Mouse (Mus musculus) urinary bladder, postnatal 4 days (tissue): Measurements from ENCODE around the gene Calm5.
"Not testable (repeated sequence)": the region's sequence is repeated elsewhere in the genome, so short reads cannot be mapped to it uniquely, and the experiment has no call there.

ENCODE experiments used
- DNase-seq, 2 experiments: peaks; one replicate each; pipeline ENCODE4 v3.0.0; 2021 to 2022; ENCODE audit warnings: low spot score in 2 of 2

The Calm5 gene

GRCm38 (mm10) chr13:3866355-3867052 is 12.5 kb downstream of the Calm5 start:
- DNase-seq: no peak

GRCm38 (mm10) chr13:3867158-3867557 is 13.2 kb downstream of the Calm5 start:
- DNase-seq: peak in 1 of 2 experiments; percentile 55

GRCm38 (mm10) chr13:3869901-3870300 is 15.9 kb downstream of the Calm5 start:
- DNase-seq: no peak

GRCm38 (mm10) chr13:3872832-3873231 is 18.9 kb downstream of the Calm5 start:
- DNase-seq: no peak

DNA sequence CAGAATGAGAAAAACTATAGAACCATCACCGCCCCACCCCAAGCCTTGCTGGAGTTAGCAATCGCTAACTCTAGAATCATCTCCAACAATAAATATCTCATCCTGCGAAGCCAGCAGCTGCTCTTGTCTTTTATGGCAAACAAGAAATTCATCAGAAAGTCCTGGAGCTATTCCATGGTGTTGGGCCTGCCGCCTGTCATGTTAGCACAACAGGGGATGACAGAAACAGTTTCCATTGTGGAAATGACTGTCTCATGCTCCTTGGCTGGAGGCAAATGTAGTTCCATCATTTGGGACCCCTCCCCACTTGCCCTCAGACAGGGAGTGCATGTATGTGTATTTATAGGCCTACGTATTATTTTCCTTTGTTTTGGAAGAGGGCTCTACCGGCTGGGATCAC is 22.5 kb downstream of the Calm5 start:
- no peak for DNase-seq

- DNase-seq: no peak
Observed at GRCm38 (mm10) chr13:3877185-3877584, 23.2 kb downstream of the Calm5 start.

DNA sequence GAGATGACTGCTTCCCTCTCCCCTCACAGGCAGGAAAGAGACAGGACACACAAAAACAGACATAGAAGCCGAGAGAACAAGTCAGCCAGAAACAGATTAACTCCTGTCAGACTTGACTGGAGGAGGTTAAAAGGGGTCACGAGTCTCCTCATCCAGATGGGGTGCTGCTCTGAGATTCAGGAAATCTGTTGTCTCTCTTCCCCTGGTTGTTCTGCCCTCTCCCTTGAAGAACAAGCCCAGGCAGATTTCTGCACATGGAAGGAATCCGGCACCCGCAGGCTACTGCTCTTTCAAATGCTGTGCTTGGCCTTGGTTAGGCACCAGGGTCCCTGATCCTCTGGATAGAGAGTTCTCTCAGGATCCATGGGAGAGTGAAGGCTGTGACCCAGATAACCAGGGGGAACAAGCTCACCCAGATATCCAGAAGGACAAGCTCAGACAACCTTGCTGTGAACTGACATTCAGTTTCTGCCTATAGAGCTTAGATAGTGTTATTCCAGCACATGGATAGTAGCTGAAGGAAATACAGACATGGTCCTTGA is 23.8 kb downstream of the Calm5 start:
- no peak for DNase-seq

DNA sequence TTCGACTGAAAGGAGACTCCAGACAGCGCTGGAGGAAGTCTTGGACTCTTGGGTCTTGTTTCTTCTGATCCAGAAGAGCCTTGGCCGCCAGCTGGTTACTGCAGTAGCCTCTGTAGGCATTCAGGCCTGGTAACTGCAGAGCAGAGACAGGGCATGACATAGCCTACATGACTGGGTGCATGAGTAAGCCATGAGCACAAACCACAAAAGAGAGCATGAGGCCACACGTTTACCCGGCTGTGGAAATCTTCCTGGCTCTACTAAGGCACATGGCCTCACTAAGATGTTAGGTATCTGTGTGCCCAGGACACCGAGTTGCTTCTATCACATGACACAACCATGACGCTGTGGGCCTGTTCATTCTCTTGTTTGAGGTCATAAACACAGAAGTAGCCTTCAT is 32.7 kb downstream of the Calm5 start:
- no peak for DNase-seq

DNA sequence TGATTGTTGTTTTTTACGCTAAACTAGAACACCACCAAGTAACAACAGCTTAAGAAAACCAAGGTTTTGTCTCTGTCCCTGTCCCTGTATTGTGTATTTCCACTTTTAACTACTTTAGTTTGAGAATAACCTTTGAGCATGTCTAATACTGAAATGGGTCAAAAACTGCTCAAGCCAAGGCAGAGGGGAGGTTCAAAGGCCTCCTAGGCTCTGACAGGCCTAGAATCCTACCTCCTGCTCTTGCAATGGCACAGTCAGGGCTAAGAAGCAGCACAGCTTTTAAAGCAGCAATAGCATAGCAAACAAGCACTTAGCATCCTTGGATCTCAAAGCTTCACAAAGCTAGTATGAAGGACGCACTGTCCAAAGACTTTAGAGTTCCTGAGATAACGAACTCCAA is 35.1 kb downstream of the Calm5 start:
- no peak for DNase-seq

DNA sequence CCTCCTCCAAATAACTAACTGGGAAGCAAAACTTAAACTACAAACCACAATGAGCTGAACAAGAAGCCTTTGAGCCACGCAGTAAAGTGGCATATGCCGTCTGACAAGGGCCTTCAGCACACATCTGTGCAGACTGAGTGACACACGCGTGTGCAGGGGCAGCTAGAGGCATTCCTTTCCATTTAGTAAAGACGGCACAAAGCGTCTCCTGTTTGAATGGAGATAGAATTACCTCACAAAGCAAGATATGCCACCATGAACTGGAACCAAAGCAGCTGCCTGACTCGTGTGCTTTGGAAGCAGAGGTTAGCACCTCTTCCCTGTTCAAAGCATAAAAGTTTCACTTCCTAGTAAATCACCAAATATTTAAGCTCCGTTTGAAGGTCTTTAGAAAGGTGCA is 36.1 kb downstream of the Calm5 start:
- DNase-seq: no peak

GRCm38 (mm10) chr13:3891479-3892087 is 37.6 kb downstream of the Calm5 start:
- no peak for DNase-seq

- no peak for DNase-seq
Observed at GRCm38 (mm10) chr13:3892601-3893000, 38.6 kb downstream of the Calm5 start.

- DNase-seq: peak; percentile 81 to 90
Observed at GRCm38 (mm10) chr13:3893126-3893734, 39.3 kb downstream of the Calm5 start.

DNA sequence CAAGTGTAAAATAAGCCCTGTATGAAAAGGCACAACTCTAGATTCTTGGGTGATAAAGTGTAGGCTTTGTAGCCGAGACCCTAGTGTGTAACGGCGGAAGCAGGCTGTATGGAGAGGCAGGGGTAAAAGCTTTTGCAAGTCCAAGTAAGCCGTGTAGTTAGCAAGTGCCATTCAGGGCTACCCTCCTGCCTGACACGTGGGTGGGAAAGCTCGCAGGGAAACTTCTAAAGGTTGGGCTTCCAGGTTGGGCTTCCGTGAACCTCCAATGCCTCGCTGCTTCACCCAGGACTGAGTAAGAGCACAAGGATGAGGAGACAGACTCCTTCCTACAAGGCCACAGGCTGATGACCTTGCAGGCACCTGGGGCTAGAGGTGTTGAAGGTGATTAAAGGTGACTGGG is 40.6 kb downstream of the Calm5 start:
- DNase-seq: no peak

DNA sequence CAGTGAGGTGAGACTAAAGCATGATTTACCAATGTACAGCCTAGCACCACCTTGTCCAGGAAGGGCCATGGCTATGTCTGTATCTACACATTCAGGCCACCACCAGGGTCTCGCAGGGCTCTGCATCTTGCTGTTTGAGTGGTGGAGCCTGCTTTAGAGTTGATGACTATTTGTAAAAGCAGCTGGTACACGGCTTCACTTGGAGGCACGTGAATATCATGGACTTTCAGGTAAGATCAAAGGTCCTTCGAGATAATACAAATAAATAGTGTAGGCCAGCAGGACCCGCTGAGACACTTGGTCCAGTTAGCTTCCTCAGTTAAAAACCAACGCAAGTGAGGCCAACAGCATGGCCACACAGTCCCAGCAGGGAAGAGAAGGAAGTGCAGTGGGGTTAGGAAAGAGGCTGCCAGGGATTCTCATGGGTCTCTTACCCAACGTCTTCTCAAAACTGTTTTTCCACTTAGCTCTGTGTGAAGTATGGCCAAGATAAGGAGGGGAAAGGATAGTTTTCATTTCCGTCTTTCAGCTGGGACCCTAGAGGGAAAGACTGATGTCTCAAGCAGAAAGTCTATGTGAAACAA is 41.5 kb downstream of the Calm5 start:
- DNase-seq: no peak

DNA sequence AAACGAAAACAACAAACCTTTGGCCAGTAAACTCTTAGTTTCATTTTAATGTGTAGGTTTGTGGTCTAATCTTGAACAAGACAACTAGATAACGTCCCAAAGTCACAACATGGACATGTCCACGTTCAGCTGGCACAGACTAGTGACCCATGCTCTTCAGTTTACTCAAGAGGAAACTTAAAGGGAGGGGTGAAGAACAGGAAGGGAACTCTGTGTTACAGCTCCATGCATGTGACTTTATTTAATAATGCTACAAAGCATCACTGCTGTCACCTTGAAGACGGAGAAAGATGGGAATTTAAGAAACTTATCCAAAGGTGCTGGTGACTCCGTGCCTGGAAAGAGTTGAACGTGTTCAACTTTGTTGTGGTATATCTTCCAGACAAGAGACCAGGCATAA is 42.1 kb downstream of the Calm5 start:
- no peak for DNase-seq

GRCm38 (mm10) chr13:3896913-3897312 is 42.9 kb downstream of the Calm5 start:
- peak in 1 of 2 experiments; percentile 73 for DNase-seq

DNA sequence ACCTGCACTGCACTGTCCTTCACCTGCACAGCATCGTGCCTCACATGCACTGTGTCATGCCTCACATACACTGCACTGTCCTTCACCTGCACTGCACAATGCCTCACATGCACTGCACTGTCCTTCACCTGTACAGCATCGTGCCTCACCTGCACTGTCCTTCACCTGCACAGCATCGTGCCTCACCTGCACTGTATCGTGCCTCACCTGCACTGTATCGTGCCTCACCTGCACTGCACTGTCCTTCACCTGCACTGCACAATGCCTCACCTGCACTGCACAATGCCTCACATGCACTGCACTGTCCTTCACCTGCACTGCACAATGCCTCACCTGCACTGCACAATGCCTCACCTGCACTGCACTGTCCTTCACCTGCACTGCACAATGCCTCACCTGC is 44.2 kb downstream of the Calm5 start:
- DNase-seq: not testable (repeated sequence)

- DNase-seq: peak in 1 of 2 experiments; percentile 56
Observed at GRCm38 (mm10) chr13:3899301-3899700, 45.3 kb downstream of the Calm5 start.
